Mouse (Mus musculus): ENCODE measurements at regions not wholly inside any gene's neighbourhood (a gene's known extent, or its start where the extent isn't known, plus 50 kb on each side); places are given as distances from the start of the nearest gene placed in this dataset.

GRCm38 (mm10) chr17:94656429-94656828 is 93.4 kb downstream of the Mettl4 start:
- no peak overlapping the region for H3K4me3 ChIP-seq (ENCODE audit: control insufficient read depth in 1 of 2, insufficient read depth in 1 of 2, low read depth in 2 of 2, low read length in 2 of 2)
- no peaks in the 10 kb centered on the region for H3K79me2 ChIP-seq (ENCODE audit: control insufficient read depth, insufficient read depth, low read length, poor library complexity)
- no peaks in the 10 kb centered on the region for H3K27me3 ChIP-seq (ENCODE audit: control insufficient read depth in 1 of 2, insufficient read depth in 2 of 2, low read length in 2 of 2)
- H3K9ac ChIP-seq (ENCODE audit: control insufficient read depth, low read depth, low read length, poor library complexity, severe bottlenecking) = no peak overlapping the region
- no peaks in the 10 kb centered on the region for H3K9me3 ChIP-seq (replicated peaks; ENCODE audit: insufficient read depth, low read length)
- no peak for DNase-seq (ENCODE audit: low read depth, low spot score)
- no peaks in the 10 kb centered on the region for H3K4me1 ChIP-seq (ENCODE audit: control insufficient read depth in 1 of 2, insufficient read depth in 2 of 2, low read length in 2 of 2)
- TF ChIP-seq USF2 (IDR thresholded peaks at IDR 0.05; ENCODE audit: borderline replicate concordance in 1 of 2, insufficient read depth in 1 of 2, low read depth in 1 of 2, low read length in 2 of 2) (no peak), CHD2 (IDR thresholded peaks at IDR 0.05; ENCODE audit: low read length) (no peak), CTCF (IDR thresholded peaks at IDR 0.05 in 2 of 3, conservative IDR thresholded peaks at IDR 0.05 in 1 of 3; ENCODE audit: control insufficient read depth in 1 of 3, insufficient read depth in 1 of 3, low read depth in 2 of 3, low read length in 3 of 3, poor library complexity in 1 of 3, severe bottlenecking in 1 of 3) (no peak), EP300 (IDR thresholded peaks at IDR 0.05; ENCODE audit: low read depth in 1 of 2, low read length in 2 of 2) (no peak), UBTF (IDR thresholded peaks at IDR 0.05; ENCODE audit: borderline replicate concordance, insufficient read depth, low read depth, low read length) (no peak), KAT2A (conservative IDR thresholded peaks at IDR 0.05; ENCODE audit: low read depth, low read length) (no peak), ELF1 (IDR thresholded peaks at IDR 0.05; ENCODE audit: low read depth, low read length) (no peak), MXI1 (IDR thresholded peaks at IDR 0.05; ENCODE audit: low read depth, low read length) (no peak)
- H3K27ac ChIP-seq (ENCODE audit: control insufficient read depth, low read depth, low read length) = no peak overlapping the region
- no peaks in the 10 kb centered on the region for H3K36me3 ChIP-seq (ENCODE audit: control insufficient read depth in 1 of 2, insufficient read depth in 2 of 2, low read length in 2 of 2)

GRCm38 (mm10) chr17:94655473-94655872 is 94.3 kb downstream of the Mettl4 start:
- peak; percentile 6 for DNase-seq (ENCODE audit: low read depth, low spot score)
- no peak overlapping the region for H3K4me3 ChIP-seq (ENCODE audit: control insufficient read depth in 1 of 2, insufficient read depth in 1 of 2, low read depth in 2 of 2, low read length in 2 of 2)

GRCm38 (mm10) chr17:94654634-94655033 is 95.2 kb downstream of the Mettl4 start:
- Histone ChIP-seq H3K4me1 (ENCODE audit: control insufficient read depth in 1 of 2, insufficient read depth in 2 of 2, low read length in 2 of 2) (no peaks in the 10 kb centered on the region), H3K79me2 (ENCODE audit: control insufficient read depth, insufficient read depth, low read length, poor library complexity) (no peaks in the 10 kb centered on the region), H3K36me3 (ENCODE audit: control insufficient read depth in 1 of 2, insufficient read depth in 2 of 2, low read length in 2 of 2) (no peaks in the 10 kb centered on the region), H3K4me3 (ENCODE audit: control insufficient read depth in 1 of 2, insufficient read depth in 1 of 2, low read depth in 2 of 2, low read length in 2 of 2) (no peak overlapping the region), H3K27ac (ENCODE audit: control insufficient read depth, low read depth, low read length) (no peak overlapping the region), H3K9me3 (replicated peaks; ENCODE audit: insufficient read depth, low read length) (no peaks in the 10 kb centered on the region), H3K9ac (ENCODE audit: control insufficient read depth, low read depth, low read length, poor library complexity, severe bottlenecking) (no peak overlapping the region), H3K27me3 (ENCODE audit: control insufficient read depth in 1 of 2, insufficient read depth in 2 of 2, low read length in 2 of 2) (no peaks in the 10 kb centered on the region)
- DNase-seq (ENCODE audit: low read depth, low spot score) = no peak
- TF ChIP-seq MYB (IDR thresholded peaks at IDR 0.05; ENCODE audit: low read depth, low read length) (no peak), TBP (IDR thresholded peaks at IDR 0.05; ENCODE audit: low read depth, low read length) (no peak), CHD2 (IDR thresholded peaks at IDR 0.05; ENCODE audit: low read length) (no peak), ZC3H11A (IDR thresholded peaks at IDR 0.05; ENCODE audit: low read depth, low read length) (no peak), ETS1 (IDR thresholded peaks at IDR 0.05; ENCODE audit: low read depth, low read length) (no peak), TCF12 (IDR thresholded peaks at IDR 0.05; ENCODE audit: low read depth, low read length) (no peak), NELFE (IDR thresholded peaks at IDR 0.05; ENCODE audit: low read depth, low read length) (no peak), EP300 (IDR thresholded peaks at IDR 0.05; ENCODE audit: low read depth in 1 of 2, low read length in 2 of 2) (no peak), ELF1 (IDR thresholded peaks at IDR 0.05; ENCODE audit: low read depth, low read length) (no peak)

More at GRCm38 (mm10) chr17:94655473-94655872, 94.3 kb downstream of the Mettl4 start:
- Histone ChIP-seq H3K4me1 (ENCODE audit: control insufficient read depth in 1 of 2, insufficient read depth in 2 of 2, low read length in 2 of 2) (no peaks in the 10 kb centered on the region), H3K79me2 (ENCODE audit: control insufficient read depth, insufficient read depth, low read length, poor library complexity) (no peaks in the 10 kb centered on the region), H3K27me3 (ENCODE audit: control insufficient read depth in 1 of 2, insufficient read depth in 2 of 2, low read length in 2 of 2) (no peaks in the 10 kb centered on the region), H3K36me3 (ENCODE audit: control insufficient read depth in 1 of 2, insufficient read depth in 2 of 2, low read length in 2 of 2) (no peaks in the 10 kb centered on the region), H3K9ac (ENCODE audit: control insufficient read depth, low read depth, low read length, poor library complexity, severe bottlenecking) (no peak overlapping the region), H3K27ac (ENCODE audit: control insufficient read depth, low read depth, low read length) (no peak overlapping the region), H3K9me3 (replicated peaks; ENCODE audit: insufficient read depth, low read length) (no peaks in the 10 kb centered on the region)
- TF ChIP-seq RAD21 (IDR thresholded peaks at IDR 0.05; ENCODE audit: low read depth, low read length) (peak; percentile 32), CTCF (IDR thresholded peaks at IDR 0.05 in 2 of 3, conservative IDR thresholded peaks at IDR 0.05 in 1 of 3; ENCODE audit: control insufficient read depth in 1 of 3, insufficient read depth in 1 of 3, low read depth in 2 of 3, low read length in 3 of 3, poor library complexity in 1 of 3, severe bottlenecking in 1 of 3) (peak in 1 of 3 experiments; percentile 23; a peak in 1 of 6 replicates), USF2 (IDR thresholded peaks at IDR 0.05; ENCODE audit: borderline replicate concordance in 1 of 2, insufficient read depth in 1 of 2, low read depth in 1 of 2, low read length in 2 of 2) (no peak)
